Mouse (Mus musculus) bone marrow, adult 2 months (tissue): ENCODE data around the gene Akap11. TPM values are rescaled to one million over a fixed set of nuclear protein-coding genes. Genes with fewer than 3 reads are reported as not detected.

Experiments used
- H3K27ac ChIP-seq: fragments of 200-500 bp; 2 replicates; pipeline ENCODE4 v1.5.1; 2012; ENCODE audit warnings: low read depth, mild to moderate bottlenecking, control low read depth, inconsistent platforms, low read length; ENCODE audit not compliant: control insufficient read depth, poor library complexity, insufficient read depth
- H3K4me1 ChIP-seq: fragments of 200-500 bp; 2 replicates; pipeline ENCODE4 v1.6.1; 2011; ENCODE audit warnings: low read length; ENCODE audit not compliant: control insufficient read depth, insufficient read depth
- H3K4me3 ChIP-seq: fragments of 200-500 bp; replicated peaks from 2 replicates; pipeline ENCODE3; 2011; ENCODE audit warnings: mild to moderate bottlenecking, low read depth, low read length, control low read depth; ENCODE audit not compliant: control insufficient read depth
- CTCF ChIP-seq: fragments of 200-500 bp; IDR thresholded peaks from 2 replicates; pipeline ENCODE4 v1.5.1; 2011; ENCODE audit warnings: low read length, control low read depth; ENCODE audit not compliant: control insufficient read depth, insufficient read depth
- POLR2A ChIP-seq: fragments of 200-500 bp; IDR thresholded peaks from 2 replicates; pipeline ENCODE4 v1.6.1; 2011; ENCODE audit warnings: low read depth, mild to moderate bottlenecking, control low read depth, low read length, borderline replicate concordance; ENCODE audit not compliant: control insufficient read depth
- WGBS: fragments of 180-500 bp; shearing (Covaris S2); methylation state at CpG from one replicate; pipeline ENCODE4 v1.1.7; 2018; 5-methylcytosine and 5-hydroxymethylcytosine counted together
- polyA plus RNA-seq: library from polyadenylated mRNA; stranded (reverse); fragments of >200 nt; gene quantifications from 2 replicates; pipeline ENCODE4 v1.2.4, GENCODE M21; 2011; ENCODE audit warnings: low replicate concordance; ENCODE audit not compliant: missing spikeins, insufficient read depth, insufficient read length

Akap11 gene
- polyA plus RNA-seq, 1 experiment = 7.6 TPM

DNA sequence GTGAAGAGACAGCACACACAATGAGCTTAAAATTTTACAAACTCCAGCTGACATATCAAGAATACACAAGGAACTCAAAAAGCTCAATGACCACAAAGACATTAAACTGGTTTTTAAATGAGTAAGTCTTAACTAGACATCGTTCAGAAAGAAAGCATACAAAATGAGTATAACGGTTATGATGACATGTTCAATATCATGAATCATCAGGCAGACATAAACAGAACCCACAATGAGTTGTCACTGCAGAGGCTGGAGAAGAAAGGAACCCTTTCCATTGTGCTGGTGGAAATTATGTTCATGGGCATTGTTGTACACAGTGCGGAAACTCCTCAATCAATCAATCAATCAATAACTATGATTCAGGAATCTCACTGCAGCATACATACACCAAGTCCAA lies 62.5 kb downstream of the Akap11 start:
- Histone ChIP-seq H3K27ac (no peak overlapping the region), H3K4me1 (no peaks in the 10 kb centered on the region), H3K4me3 (no peak overlapping the region)
- 42% methylated on average over 3 of the region's 3 CpGs for WGBS
- TF ChIP-seq POLR2A (no peak), CTCF (no peak)

- no peaks in the 10 kb centered on the region for H3K4me1 ChIP-seq
- no peak overlapping the region for H3K27ac ChIP-seq
- H3K4me3 ChIP-seq = no peak overlapping the region
- TF ChIP-seq POLR2A (no peak), CTCF (no peak)
- WGBS = 90% methylated on average over 4 of the region's 4 CpGs
Measured at GRCm38 (mm10) chr14:78470714-78471113, 65.9 kb downstream of the Akap11 start.

DNA sequence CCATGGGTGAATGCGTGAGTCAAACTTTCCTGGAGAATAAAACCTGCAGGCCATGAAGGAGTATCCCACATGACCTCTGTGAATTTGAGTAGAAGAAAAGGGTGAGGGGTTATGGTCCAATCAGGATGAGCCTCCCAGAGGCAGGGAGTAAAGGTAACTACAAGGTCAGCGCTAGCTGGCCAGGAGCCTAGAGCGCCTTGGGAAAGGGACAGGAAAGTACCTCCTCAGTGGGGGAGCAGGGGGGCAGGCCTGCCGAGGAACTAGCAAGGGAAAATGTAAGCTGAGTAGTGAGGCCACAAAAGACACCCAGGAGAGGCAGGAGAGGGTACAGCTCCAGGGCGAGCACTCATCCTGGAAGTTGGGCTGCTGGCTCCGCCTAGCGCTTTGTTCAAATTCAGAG lies 67.6 kb downstream of the Akap11 start:
- no peaks in the 10 kb centered on the region for H3K4me1 ChIP-seq
- WGBS = 81% methylated on average over 7 of the region's 7 CpGs
- TF ChIP-seq CTCF (no peak), POLR2A (no peak)
- no peak overlapping the region for H3K4me3 ChIP-seq
- no peak overlapping the region for H3K27ac ChIP-seq

GRCm38 (mm10) chr14:78467994-78468393 lies 68.6 kb downstream of the Akap11 start:
- Histone ChIP-seq H3K4me3 (no peak overlapping the region), H3K27ac (no peak overlapping the region), H3K4me1 (no peaks in the 10 kb centered on the region)
- TF ChIP-seq POLR2A (no peak), CTCF (no peak)
- WGBS = 81% methylated on average over 4 of the region's 4 CpGs

DNA sequence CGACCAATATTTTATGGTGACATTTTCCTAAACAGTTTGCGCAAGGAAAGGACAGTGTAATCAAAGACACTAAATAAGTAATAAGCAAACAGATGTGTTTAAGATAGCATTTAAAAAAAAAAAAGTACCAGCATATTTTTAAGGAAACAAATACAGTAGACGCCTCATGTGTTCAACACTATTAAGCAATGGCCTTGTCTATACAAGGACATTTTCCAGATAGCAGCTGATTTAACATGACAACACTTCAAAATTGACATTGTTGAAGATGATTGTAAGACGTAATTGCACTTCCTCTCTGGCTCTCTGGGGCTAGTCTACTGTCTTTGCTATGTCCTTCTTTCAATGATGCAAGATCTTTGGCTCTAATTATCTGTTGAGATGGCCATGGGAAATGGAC lies 72.3 kb downstream of the Akap11 start:
- TF ChIP-seq CTCF = no peak
- no peak for TF ChIP-seq POLR2A
- WGBS = 66% methylated on average over 4 of the region's 4 CpGs
- no peak overlapping the region for H3K4me3 ChIP-seq
- no peak overlapping the region for H3K27ac ChIP-seq
- H3K4me1 ChIP-seq = no peaks in the 10 kb centered on the region

- H3K27ac ChIP-seq = 0 out of 2 replicates have a peak overlapping the region, but pooled peaks have one; percentile 23
- no peak overlapping the region for H3K4me3 ChIP-seq
- WGBS = 19% methylated on average over 5 of the region's 5 CpGs
Measured at GRCm38 (mm10) chr14:78459121-78459520, 77.5 kb downstream of the Akap11 start.

GRCm38 (mm10) chr14:78458705-78459104 lies 77.9 kb downstream of the Akap11 start:
- TF ChIP-seq POLR2A (no peak), CTCF (no peak)
- Histone ChIP-seq H3K4me3 (no peak overlapping the region), H3K27ac (no peak overlapping the region), H3K4me1 (no peaks in the 10 kb centered on the region)
- 14% methylated on average over 5 of the region's 5 CpGs for WGBS

More at GRCm38 (mm10) chr14:78459121-78459520, 77.5 kb downstream of the Akap11 start:
- no peaks in the 10 kb centered on the region for H3K4me1 ChIP-seq
- no peak for TF ChIP-seq CTCF
- no peak for TF ChIP-seq POLR2A

- Histone ChIP-seq H3K27ac (no peak overlapping the region), H3K4me3 (no peak overlapping the region), H3K4me1 (no peaks in the 10 kb centered on the region)
- TF ChIP-seq POLR2A = no peak
- TF ChIP-seq CTCF = no peak
- 85% methylated on average over 5 of the region's 5 CpGs for WGBS
Measured at GRCm38 (mm10) chr14:78454970-78455369, 81.6 kb downstream of the Akap11 start.

GRCm38 (mm10) chr14:78448807-78449406 lies 87.7 kb downstream of the Akap11 start:
- Histone ChIP-seq H3K4me1 (no peaks in the 10 kb centered on the region), H3K27ac (no peak overlapping the region), H3K4me3 (no peak overlapping the region)
- 44% methylated on average over 11 of the region's 11 CpGs for WGBS
- TF ChIP-seq CTCF (no peak), POLR2A (no peak)
